Mouse (Mus musculus): Measurements from ENCODE around the gene Bmp8b. TPM values are rescaled to one million over a fixed set of nuclear protein-coding genes. Genes with fewer than 3 reads are reported as not detected.

The Bmp8b gene
- total and polyA plus RNA-seq, 3 experiments: not detected

DNA sequence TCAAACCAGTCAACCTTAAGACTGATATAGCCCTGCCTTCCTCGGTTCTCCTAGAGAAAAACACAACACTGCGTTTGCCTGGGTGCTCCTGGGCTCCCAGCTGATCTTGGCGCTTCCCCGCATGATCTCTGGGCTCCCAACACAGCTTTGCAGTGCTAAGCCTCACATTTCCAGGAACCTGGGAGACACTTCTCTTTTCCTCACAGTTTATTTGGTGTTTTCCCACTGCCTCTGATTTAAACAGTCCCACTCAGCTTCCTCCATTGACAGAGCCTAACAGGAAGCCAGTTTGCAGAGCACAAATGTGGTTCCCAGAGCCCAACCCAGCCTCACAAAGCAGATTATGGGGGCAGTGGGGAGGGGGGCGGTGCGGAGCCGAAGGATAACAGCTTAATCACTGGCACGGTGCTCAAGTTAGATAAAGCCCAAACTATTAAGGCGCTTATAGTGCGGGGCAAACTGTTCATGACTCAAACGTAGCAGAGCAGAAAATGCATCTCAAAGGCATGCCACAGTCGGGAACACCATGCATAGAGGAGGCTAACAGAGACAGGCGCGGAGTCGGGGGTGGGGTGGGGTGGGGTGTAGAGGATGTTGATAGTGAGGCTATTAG is 57.4 kb downstream of the Bmp8b start:
- WGBS: 15% methylated on average over 15 of the region's 15 CpGs
- Histone ChIP-seq H3K4me3 (no peak overlapping the region), H3K79me2 (replicated peaks; ENCODE audit: control insufficient read depth, insufficient read depth, low read length) (no peaks in the 10 kb centered on the region), H3K9ac (ENCODE audit: low read depth, low read length) (no peak overlapping the region), H3K4me1 (ENCODE audit: control insufficient read depth, insufficient read depth, low read length) (no peaks in the 10 kb centered on the region), H3K27me3 (ENCODE audit: control insufficient read depth, insufficient read depth, low read length) (no peaks in the 10 kb centered on the region), H3K36me3 (ENCODE audit: control insufficient read depth, insufficient read depth, low read length) (no peaks in the 10 kb centered on the region), H3K27ac (no peak overlapping the region)
- no peak for DNase-seq
- intact Hi-C loops (cut with DNase I): no loop called here
- TF ChIP-seq POLR2A (IDR thresholded peaks at IDR 0.05; ENCODE audit: insufficient read depth, low read depth, low read length) (no peak), CTCF (IDR thresholded peaks at IDR 0.05) (no peak), EP300 (IDR thresholded peaks at IDR 0.05; ENCODE audit: insufficient read depth, low read depth, low read length) (no peak)

- no peak for DNase-seq
- Histone ChIP-seq H3K79me2 (replicated peaks; ENCODE audit: control insufficient read depth, insufficient read depth, low read length) (no peaks in the 10 kb centered on the region), H3K27me3 (ENCODE audit: control insufficient read depth, insufficient read depth, low read length) (no peaks in the 10 kb centered on the region), H3K27ac (no peak overlapping the region), H3K4me3 (no peak overlapping the region), H3K9ac (ENCODE audit: low read depth, low read length) (no peak overlapping the region), H3K36me3 (ENCODE audit: control insufficient read depth, insufficient read depth, low read length) (no peaks in the 10 kb centered on the region), H3K4me1 (ENCODE audit: control insufficient read depth, insufficient read depth, low read length) (no peaks in the 10 kb centered on the region)
- intact Hi-C loops (cut with DNase I): no loop called here
- 43% methylated on average over 15 of the region's 15 CpGs for WGBS
- TF ChIP-seq CTCF (IDR thresholded peaks at IDR 0.05): 0 out of 2 replicates have a peak, but pooled peaks have one; percentile 22
- no peak for TF ChIP-seq EP300 (IDR thresholded peaks at IDR 0.05; ENCODE audit: insufficient read depth, low read depth, low read length)
Observed at GRCm38 (mm10) chr4:123164157-123164556, 59.2 kb downstream of the Bmp8b start.

DNA sequence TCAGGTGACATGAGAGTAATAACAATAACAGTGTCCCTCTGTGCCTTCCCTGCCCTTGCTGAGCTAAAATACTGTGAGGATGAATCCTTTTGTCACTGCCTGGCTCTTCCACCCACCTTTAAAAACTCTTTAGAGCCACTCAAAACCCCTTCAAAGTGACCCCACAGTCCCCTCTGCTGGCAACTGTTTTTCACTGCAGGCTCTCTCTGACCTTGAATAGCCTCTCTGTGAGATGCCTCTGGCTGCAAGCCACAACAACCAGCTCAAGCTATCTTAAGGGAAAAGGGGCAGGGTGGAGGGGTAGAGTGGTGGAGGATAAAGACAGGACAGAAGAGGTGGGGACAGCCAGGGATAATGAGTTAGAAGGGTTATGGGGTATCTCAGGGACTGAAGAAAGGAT is 66.8 kb downstream of the Bmp8b start:
- intact Hi-C loops (cut with DNase I): no loop called here
- no peak overlapping the region for H3K27ac ChIP-seq
- H3K4me3 ChIP-seq: no peak overlapping the region
- no peaks in the 10 kb centered on the region for H3K79me2 ChIP-seq (replicated peaks; ENCODE audit: control insufficient read depth, insufficient read depth, low read length)
- no peaks in the 10 kb centered on the region; the same call in 1 of the 2 replicates for H3K27me3 ChIP-seq (ENCODE audit: control insufficient read depth, insufficient read depth, low read length)
- H3K9ac ChIP-seq (ENCODE audit: low read depth, low read length): no peak overlapping the region
- no peaks in the 10 kb centered on the region for H3K36me3 ChIP-seq (ENCODE audit: control insufficient read depth, insufficient read depth, low read length)
- peak; percentile 35 for TF ChIP-seq CTCF (IDR thresholded peaks at IDR 0.05)
- TF ChIP-seq POLR2A (IDR thresholded peaks at IDR 0.05; ENCODE audit: insufficient read depth, low read depth, low read length): no peak
- no peak for DNase-seq
- H3K4me1 ChIP-seq (ENCODE audit: control insufficient read depth, insufficient read depth, low read length): no peaks in the 10 kb centered on the region

Other genes with a start within 250 kb of the Bmp8b start
- gene Cap1, start 219.1 kb upstream of the Bmp8b start, total RNA-seq (2021): 10 to 100 TPM; 48.4 to 53.4 TPM
- 38.3 and 42.8 TPM in 2 replicates for gene Cap1, start 219.1 kb upstream of the Bmp8b start, polyA plus RNA-seq (2012; rRNA removed)
- gene Mfsd2a, start 144.0 kb upstream of the Bmp8b start, total RNA-seq (2021): under 1 TPM; 0.23 to 0.39 TPM
- gene Mfsd2a, start 144.0 kb upstream of the Bmp8b start, polyA plus RNA-seq (2012; rRNA removed): 0.12 TPM in 1 of 2 replicates, not detected in the other
- under 1 TPM; 0.10 to 0.18 TPM for gene Mycl, start 109.5 kb upstream of the Bmp8b start, total RNA-seq (2021)
- gene Mycl, start 109.5 kb upstream of the Bmp8b start, polyA plus RNA-seq (2012; rRNA removed): 0.20 and 0.64 TPM in 2 replicates
- gene Trit1, start 88.6 kb upstream of the Bmp8b start, total RNA-seq (2021): 1 to 10 TPM; 5.4 to 5.5 TPM
- gene Trit1, start 88.6 kb upstream of the Bmp8b start, polyA plus RNA-seq (2012; rRNA removed): 2.4 and 2.8 TPM in 2 replicates
- not detected for gene Oxct2b, start 11.1 kb downstream of the Bmp8b start, total RNA-seq (2021)
- 0.10 and 0.12 TPM in 2 replicates for gene Oxct2b, start 11.1 kb downstream of the Bmp8b start, polyA plus RNA-seq (2012; rRNA removed)
- gene Ppie, start 34.8 kb downstream of the Bmp8b start, total RNA-seq (2021): 10 to 100 TPM; 23.6 to 23.8 TPM
- 14.4 and 18.7 TPM in 2 replicates for gene Ppie, start 34.8 kb downstream of the Bmp8b start, polyA plus RNA-seq (2012; rRNA removed)
- under 1 TPM; 0.09 to 0.10 TPM for gene Hpcal4, start 78.1 kb downstream of the Bmp8b start, total RNA-seq (2021)
- gene Hpcal4, start 78.1 kb downstream of the Bmp8b start, polyA plus RNA-seq (2012; rRNA removed): 0.35 and 0.38 TPM in 2 replicates
- 10 to 100 TPM; 50.8 to 57.6 TPM for gene Nt5c1a, start 96.3 kb downstream of the Bmp8b start, total RNA-seq (2021)
- 19.6 and 41.6 TPM in 2 replicates for gene Nt5c1a, start 96.3 kb downstream of the Bmp8b start, polyA plus RNA-seq (2012; rRNA removed)
- gene Heyl, start 128.4 kb downstream of the Bmp8b start, total RNA-seq (2021): 10 to 100 TPM; 15.8 to 16.5 TPM
- 16.8 and 21.3 TPM in 2 replicates for gene Heyl, start 128.4 kb downstream of the Bmp8b start, polyA plus RNA-seq (2012; rRNA removed)
- gene Pabpc4, start 157.2 kb downstream of the Bmp8b start, total RNA-seq (2021): 100 to 1,000 TPM; 336 to 376 TPM
- 207 and 299 TPM in 2 replicates for gene Pabpc4, start 157.2 kb downstream of the Bmp8b start, polyA plus RNA-seq (2012; rRNA removed)
- not detected for gene Oxct2a, start 218.5 kb downstream of the Bmp8b start, total RNA-seq (2021)
- gene Oxct2a, start 218.5 kb downstream of the Bmp8b start, polyA plus RNA-seq (2012; rRNA removed): 0.06 TPM in 1 of 2 replicates, not detected in the other
- not detected for gene Bmp8a, start 238.1 kb downstream of the Bmp8b start, total RNA-seq (2021)
- not detected in 2 replicates for gene Bmp8a, start 238.1 kb downstream of the Bmp8b start, polyA plus RNA-seq (2012; rRNA removed)

Measured in heart, adult 2 months (tissue).